Mouse (Mus musculus): ENCODE results near the gene Polr3gl. TPM values are rescaled to one million over a fixed set of nuclear protein-coding genes. Genes with fewer than 3 reads are reported as not detected.

The Polr3gl gene
- polyA plus RNA-seq, 1 experiment from 2014 or later: 40.3 TPM

Other genes with a start within 250 kb of the Polr3gl start
- not detected in 2 replicates for gene BC107364, start 141.9 kb downstream of the Polr3gl start, polyA plus RNA-seq (2016; fragmentation: Nextera tagmentation; extraction: Ambion mirVana)
- 1.9 and 2.7 TPM in 2 replicates for gene Hfe2, start 69.0 kb downstream of the Polr3gl start, polyA plus RNA-seq (2016; fragmentation: Nextera tagmentation; extraction: Ambion mirVana)
- 51.4 and 57.5 TPM in 2 replicates for gene Txnip, start 36.2 kb downstream of the Polr3gl start, polyA plus RNA-seq (2016; fragmentation: Nextera tagmentation; extraction: Ambion mirVana)
- 1.6 and 3.0 TPM in 2 replicates for gene Gm16253, start 17.2 kb downstream of the Polr3gl start, polyA plus RNA-seq (2016; fragmentation: Nextera tagmentation; extraction: Ambion mirVana)
- 5.3 and 5.6 TPM in 2 replicates for gene Ankrd34a, start 2.5 kb upstream of the Polr3gl start, polyA plus RNA-seq (2016; fragmentation: Nextera tagmentation; extraction: Ambion mirVana)
- gene Lix1l, start 7.0 kb upstream of the Polr3gl start, polyA plus RNA-seq (2016; fragmentation: Nextera tagmentation; extraction: Ambion mirVana): 6.7 and 7.2 TPM in 2 replicates
- 146 and 147 TPM in 2 replicates for gene Rbm8a, start 35.8 kb upstream of the Polr3gl start, polyA plus RNA-seq (2016; fragmentation: Nextera tagmentation; extraction: Ambion mirVana)
- gene Pex11b, start 41.2 kb upstream of the Polr3gl start, polyA plus RNA-seq (2016; fragmentation: Nextera tagmentation; extraction: Ambion mirVana): 43.9 and 45.9 TPM in 2 replicates
- gene Gm42957, start 41.3 kb upstream of the Polr3gl start, polyA plus RNA-seq (2016; fragmentation: Nextera tagmentation; extraction: Ambion mirVana): 0.09 TPM in 2 replicates
- 0.90 and 0.93 TPM in 2 replicates for gene Itga10, start 51.4 kb upstream of the Polr3gl start, polyA plus RNA-seq (2016; fragmentation: Nextera tagmentation; extraction: Ambion mirVana)
- 0.55 and 0.65 TPM in 2 replicates for gene Ankrd35, start 76.0 kb upstream of the Polr3gl start, polyA plus RNA-seq (2016; fragmentation: Nextera tagmentation; extraction: Ambion mirVana)
- 39.7 and 42.9 TPM in 2 replicates for gene Pias3, start 102.2 kb upstream of the Polr3gl start, polyA plus RNA-seq (2016; fragmentation: Nextera tagmentation; extraction: Ambion mirVana)
- 13.5 and 14.5 TPM in 2 replicates for gene Nudt17, start 114.4 kb upstream of the Polr3gl start, polyA plus RNA-seq (2016; fragmentation: Nextera tagmentation; extraction: Ambion mirVana)
- gene Polr3c, start 133.4 kb upstream of the Polr3gl start, polyA plus RNA-seq (2016; fragmentation: Nextera tagmentation; extraction: Ambion mirVana): 33.9 and 40.3 TPM in 2 replicates
- 78.6 and 81.4 TPM in 2 replicates for gene Rnf115, start 133.5 kb upstream of the Polr3gl start, polyA plus RNA-seq (2016; fragmentation: Nextera tagmentation; extraction: Ambion mirVana)
- gene Pdzk1, start 235.1 kb upstream of the Polr3gl start, polyA plus RNA-seq (2016; fragmentation: Nextera tagmentation; extraction: Ambion mirVana): not detected in 2 replicates
- gene Cd160, start 235.2 kb upstream of the Polr3gl start, polyA plus RNA-seq (2016; fragmentation: Nextera tagmentation; extraction: Ambion mirVana): 0.08 and 0.15 TPM in 2 replicates